Mouse (Mus musculus) hindbrain, embryonic 14.5 days (tissue): ENCODE measurements around the gene Hpcal1. TPM values are rescaled to one million over a fixed set of nuclear protein-coding genes. Genes with fewer than 3 reads are reported as not detected.

Experiments
- ATAC-seq: fragments of 200-750 bp; cut with Nextera tagmentation; 2 replicates; pipeline ENCODE4 v1.8.0; 2017; ENCODE audit warnings: moderate number of reproducible peaks, mild to moderate bottlenecking, moderate TSS enrichment, moderate library complexity; ENCODE audit not compliant: low FRiP score
- DNase-seq: peaks from one replicate; pipeline ENCODE4 v3.0.0-alpha.2; 2015; ENCODE audit warnings: low spot score
- H3K27ac ChIP-seq: fragments of 300-500 bp; sonication (generic); 2 replicates; pipeline ENCODE4 v1.5.1; 2014; ENCODE audit warnings: mild to moderate bottlenecking, moderate library complexity
- H3K27me3 ChIP-seq: fragments of 300-500 bp; sonication (generic); 2 replicates; pipeline ENCODE4 v1.6.1; 2014; ENCODE audit warnings: mild to moderate bottlenecking, low read length, mixed read lengths; ENCODE audit not compliant: control insufficient read depth, insufficient read depth
- H3K36me3 ChIP-seq: fragments of 300-500 bp; sonication (generic); replicated peaks from 2 replicates; pipeline ENCODE4 v1.6.1; 2014; ENCODE audit not compliant: control insufficient read depth, insufficient read depth
- H3K4me1 ChIP-seq: fragments of 300-500 bp; sonication (generic); replicated peaks from 2 replicates; pipeline ENCODE4 v1.6.1; 2014; ENCODE audit warnings: antibody characterized with exemption, low read length, mixed read lengths; ENCODE audit not compliant: control insufficient read depth, insufficient read depth
- H3K4me2 ChIP-seq: fragments of 300-500 bp; sonication (generic); replicated peaks from 2 replicates; pipeline ENCODE4 v1.6.1; 2014; ENCODE audit warnings: mild to moderate bottlenecking, moderate library complexity
- H3K4me3 ChIP-seq: fragments of 300-500 bp; sonication (generic); replicated peaks from 2 replicates; pipeline ENCODE4 v1.5.1; 2014; ENCODE audit warnings: mild to moderate bottlenecking, low read length
- H3K9ac ChIP-seq: fragments of 300-500 bp; sonication (generic); 2 replicates; pipeline ENCODE4 v1.6.1; 2014
- H3K9me3 ChIP-seq: fragments of 300-500 bp; sonication (generic); 2 replicates; pipeline ENCODE4 v1.6.1; 2016; ENCODE audit warnings: low read length; ENCODE audit not compliant: control insufficient read depth
- WGBS: fragments of 180-500 bp; shearing (Covaris S2); extraction: QIAGEN DNeasy Blood & Tissue Kit; methylation state at CpG from one replicate; pipeline ENCODE4 v1.1.7; 2014; 5-methylcytosine and 5-hydroxymethylcytosine counted together
- polyA plus RNA-seq: library from polyadenylated mRNA; unstranded; fragments of >200 nt; fragmentation: Nextera tagmentation; extraction: Ambion mirVana; gene quantifications from 2 replicates; pipeline ENCODE4 v1.2.1, GENCODE M21; 2014

Gene Hpcal1
- polyA plus RNA-seq, 1 experiment from 2014 or later, result 125 TPM

GRCm38 (mm10) chr12:17692953-17693352 is 2.3 kb downstream of the Hpcal1 start:
- 74% methylated on average over 4 of the region's 4 CpGs for WGBS
- H3K9me3 ChIP-seq, result no peaks in the 10 kb centered on the region

DNA sequence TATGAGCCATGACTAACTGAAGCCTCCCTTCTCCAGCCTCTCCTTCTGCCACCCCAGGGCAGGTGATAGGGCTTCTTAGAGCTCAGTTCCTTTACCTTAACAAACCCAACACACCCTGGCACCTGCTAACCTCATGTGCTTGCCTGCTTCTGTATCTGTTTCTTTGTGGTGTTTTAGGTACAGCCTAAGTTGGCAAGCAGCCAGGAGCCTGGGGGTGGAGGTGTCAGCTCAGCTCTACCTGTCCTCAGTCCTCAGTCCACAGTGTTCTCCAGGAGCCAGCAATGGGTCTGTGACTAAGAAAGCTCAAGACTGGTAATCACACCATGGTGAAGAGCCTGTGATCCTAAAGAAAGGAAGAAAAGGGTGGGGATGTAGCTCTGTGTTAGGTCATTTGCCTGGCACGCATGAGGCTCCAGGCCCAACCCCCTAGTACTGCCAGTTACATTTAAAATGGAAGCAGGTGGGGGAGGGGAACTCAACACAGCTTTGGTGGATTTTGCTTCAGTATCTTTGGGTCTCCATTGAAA is 4.0 kb downstream of the Hpcal1 start:
- peaks cover 21% of the 10 kb centered on the region for H3K4me1 ChIP-seq
- no peaks in the 10 kb centered on the region for H3K27me3 ChIP-seq
- no peak overlapping the region for H3K27ac ChIP-seq
- no peaks in the 10 kb centered on the region for H3K36me3 ChIP-seq
- no peak overlapping the region for H3K9ac ChIP-seq
- no peak for DNase-seq
- ATAC-seq, result no peak
- 73% methylated on average over 1 of the region's 1 CpGs for WGBS
- no peaks in the 10 kb centered on the region for H3K9me3 ChIP-seq
- no peak overlapping the region for H3K4me3 ChIP-seq
- H3K4me2 ChIP-seq, result no peak overlapping the region

More at GRCm38 (mm10) chr12:17692953-17693352, 2.3 kb downstream of the Hpcal1 start:
- no peak overlapping the region for H3K9ac ChIP-seq
- H3K4me2 ChIP-seq, result peak overlapping the region; percentile 96
- H3K4me1 ChIP-seq, result peaks cover 10% of the 10 kb centered on the region
- H3K36me3 ChIP-seq, result no peaks in the 10 kb centered on the region
- H3K4me3 ChIP-seq, result no peak overlapping the region
- no peaks in the 10 kb centered on the region for H3K27me3 ChIP-seq
- H3K27ac ChIP-seq, result no peak overlapping the region
- no peak for DNase-seq
- ATAC-seq, result no peak

- no peak for ATAC-seq
- Histone ChIP-seq H3K9ac (no peak overlapping the region), H3K9me3 (no peaks in the 10 kb centered on the region), H3K36me3 (no peaks in the 10 kb centered on the region), H3K27ac (no peak overlapping the region), H3K4me2 (no peak overlapping the region), H3K4me3 (no peak overlapping the region), H3K4me1 (peaks cover 26% of the 10 kb centered on the region), H3K27me3 (no peaks in the 10 kb centered on the region)
- DNase-seq, result no peak
- 92% methylated on average over 7 of the region's 7 CpGs for WGBS
Measured at GRCm38 (mm10) chr12:17696395-17696794, 5.7 kb downstream of the Hpcal1 start.

DNA sequence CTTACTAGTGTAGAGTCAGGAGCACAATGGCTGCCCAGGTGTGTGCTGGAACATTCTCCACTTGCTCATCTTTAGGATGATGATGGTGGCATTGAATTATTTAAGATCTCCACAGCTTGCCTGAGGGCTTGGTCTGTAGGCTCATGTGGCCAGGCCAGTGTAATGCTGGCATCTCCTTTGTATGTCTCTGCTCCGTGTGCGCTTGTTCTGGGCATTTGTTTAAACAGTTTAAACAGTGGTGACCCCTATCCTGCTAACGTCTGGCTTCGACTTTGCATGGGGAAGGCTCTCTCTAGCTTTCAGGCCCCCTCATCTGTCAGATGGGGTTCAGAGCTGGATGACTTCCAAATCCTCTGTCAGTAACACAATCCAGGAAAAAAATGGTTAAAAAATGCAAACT is 8.3 kb downstream of the Hpcal1 start:
- ATAC-seq (no peak; the same call in 1 of the 2 replicates), DNase-seq (no peak)
- 24% methylated on average over 4 of the region's 4 CpGs for WGBS
- Histone ChIP-seq H3K4me1 (peaks cover 23% of the 10 kb centered on the region), H3K4me2 (no peak overlapping the region), H3K27ac (no peak overlapping the region), H3K27me3 (no peaks in the 10 kb centered on the region), H3K36me3 (no peaks in the 10 kb centered on the region), H3K9ac (no peak overlapping the region), H3K9me3 (no peaks in the 10 kb centered on the region), H3K4me3 (no peak overlapping the region)

GRCm38 (mm10) chr12:17699480-17699879 is 8.8 kb downstream of the Hpcal1 start:
- Histone ChIP-seq H3K9ac (no peak overlapping the region), H3K4me1 (peaks cover 23% of the 10 kb centered on the region), H3K27me3 (no peaks in the 10 kb centered on the region), H3K4me3 (no peak overlapping the region), H3K36me3 (no peaks in the 10 kb centered on the region), H3K27ac (no peak overlapping the region), H3K4me2 (no peak overlapping the region), H3K9me3 (no peaks in the 10 kb centered on the region)
- DNase-seq (no peak), ATAC-seq (peak; percentile 60; the same call in 1 of the 2 replicates)
- 42% methylated on average over 1 of the region's 1 CpGs for WGBS

DNA sequence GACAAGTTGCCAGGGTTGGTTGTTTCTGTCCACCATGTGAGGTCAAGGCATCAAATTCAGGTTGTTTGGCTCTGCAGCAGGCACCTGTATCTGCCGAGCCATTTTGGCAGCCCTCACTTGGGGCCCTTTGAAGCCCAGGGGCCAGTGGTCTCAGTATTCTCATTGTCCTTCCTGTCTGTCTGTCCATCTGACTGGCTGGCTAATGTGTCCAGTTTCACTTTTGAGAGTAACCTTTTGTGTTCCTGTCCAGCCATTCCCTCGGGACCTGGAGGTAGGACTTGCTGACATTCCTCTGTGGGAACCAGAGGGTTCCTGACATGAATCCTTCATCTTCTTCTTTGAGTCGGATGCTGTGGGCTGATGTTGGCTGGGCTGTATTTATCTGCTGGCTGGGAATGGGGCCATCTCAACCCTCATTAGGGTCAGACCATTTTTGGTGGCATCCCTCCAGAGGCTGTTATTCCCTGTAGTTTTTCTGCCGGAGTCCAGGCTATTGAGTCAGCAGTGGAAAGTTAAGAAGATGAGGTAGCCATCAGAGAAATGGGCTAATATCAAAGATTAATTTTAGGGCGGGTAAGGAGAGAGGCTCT is 10.6 kb downstream of the Hpcal1 start:
- no peaks in the 10 kb centered on the region for H3K27me3 ChIP-seq
- no peak overlapping the region for H3K4me2 ChIP-seq
- no peak for ATAC-seq
- no peak overlapping the region for H3K27ac ChIP-seq
- H3K4me1 ChIP-seq, result peaks cover 23% of the 10 kb centered on the region
- no peaks in the 10 kb centered on the region for H3K9me3 ChIP-seq
- no peak overlapping the region for H3K4me3 ChIP-seq
- H3K9ac ChIP-seq, result no peak overlapping the region
- DNase-seq, result no peak
- H3K36me3 ChIP-seq, result no peaks in the 10 kb centered on the region
- 62% methylated on average over 5 of the region's 5 CpGs for WGBS

GRCm38 (mm10) chr12:17701795-17702194 is 11.1 kb downstream of the Hpcal1 start:
- Histone ChIP-seq H3K9ac (no peak overlapping the region), H3K4me2 (no peak overlapping the region), H3K4me1 (peaks cover 23% of the 10 kb centered on the region), H3K27me3 (no peaks in the 10 kb centered on the region), H3K4me3 (no peak overlapping the region), H3K9me3 (no peaks in the 10 kb centered on the region), H3K27ac (no peak overlapping the region), H3K36me3 (no peaks in the 10 kb centered on the region)
- WGBS, result 49% methylated on average over 2 of the region's 2 CpGs
- no peak for DNase-seq
- ATAC-seq, result no peak

GRCm38 (mm10) chr12:17702257-17702943 is 11.7 kb downstream of the Hpcal1 start:
- H3K9me3 ChIP-seq, result no peaks in the 10 kb centered on the region
- 66% methylated on average over 9 of the region's 9 CpGs for WGBS
- H3K4me2 ChIP-seq, result no peak overlapping the region
- DNase-seq, result no peak
- H3K27me3 ChIP-seq, result no peaks in the 10 kb centered on the region
- no peak for ATAC-seq
- no peak overlapping the region for H3K27ac ChIP-seq
- H3K9ac ChIP-seq, result no peak overlapping the region
- H3K4me1 ChIP-seq, result peaks cover 23% of the 10 kb centered on the region
- H3K4me3 ChIP-seq, result no peak overlapping the region
- H3K36me3 ChIP-seq, result no peaks in the 10 kb centered on the region

DNA sequence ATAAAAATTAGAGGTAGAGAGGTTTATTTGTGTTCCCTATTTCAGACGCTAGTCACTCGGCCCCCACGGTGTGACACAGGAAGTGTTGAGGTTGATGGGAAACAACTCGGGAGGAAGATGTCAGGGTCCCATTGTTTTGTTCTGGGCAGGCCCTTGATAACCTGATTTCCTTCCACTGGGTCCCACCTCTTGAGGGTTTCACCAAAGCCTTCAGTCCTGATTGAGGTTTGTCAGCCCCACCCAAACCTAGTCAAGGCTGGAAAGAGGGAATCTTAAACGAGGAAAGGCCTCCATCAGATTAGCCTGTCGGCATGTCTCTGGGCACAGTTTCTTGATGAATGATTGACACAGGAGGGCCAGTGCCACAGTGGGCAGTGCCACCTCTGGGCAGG is 12.3 kb downstream of the Hpcal1 start:
- no peaks in the 10 kb centered on the region for H3K9me3 ChIP-seq
- no peak overlapping the region for H3K9ac ChIP-seq
- 83% methylated on average over 6 of the region's 6 CpGs for WGBS

More for the DNA sequence above, 12.3 kb downstream of the Hpcal1 start:
- Histone ChIP-seq H3K4me1 (peaks cover 23% of the 10 kb centered on the region), H3K4me3 (no peak overlapping the region), H3K4me2 (no peak overlapping the region), H3K27me3 (no peaks in the 10 kb centered on the region), H3K36me3 (no peaks in the 10 kb centered on the region), H3K27ac (no peak overlapping the region)
- no peak for ATAC-seq
- no peak for DNase-seq
